Mouse (Mus musculus) thymus, postnatal 14 days (tissue): ENCODE results near the gene Pa2g4.
"Not testable (repeated sequence)": the region's sequence is repeated elsewhere in the genome, so short reads cannot be mapped to it uniquely, and the experiment has no call there.

Experiments
- DNase-seq: peaks from one replicate; pipeline ENCODE4 v3.0.0; 2021

The Pa2g4 gene

GRCm38 (mm10) chr10:128565788-128566531 lies at the start of gene Pa2g4:
Gene Pa2g4 (minus strand): TSS chr10:128565987.
- peak; percentile 95 for DNase-seq

DNA sequence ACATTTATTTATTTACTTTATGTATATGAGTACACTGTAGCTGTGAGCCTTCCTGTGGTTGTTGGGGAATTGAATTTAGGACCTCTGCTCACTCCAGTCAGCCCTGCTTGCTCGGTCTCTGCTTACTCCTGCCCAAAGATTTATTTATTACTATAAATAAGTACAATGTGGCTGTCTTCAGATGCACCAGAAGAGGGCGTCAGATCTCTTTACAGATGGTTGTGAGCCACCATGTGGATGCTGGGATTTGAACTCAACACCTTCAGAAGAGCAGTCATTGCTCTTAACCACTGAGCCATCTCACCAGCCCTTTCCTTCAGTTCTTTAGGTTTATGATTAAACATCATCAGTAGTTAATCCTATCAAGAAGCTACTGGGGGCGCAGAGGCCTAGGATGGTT lies 49.1 kb upstream of the Pa2g4 start:
- DNase-seq, result no peak

DNA sequence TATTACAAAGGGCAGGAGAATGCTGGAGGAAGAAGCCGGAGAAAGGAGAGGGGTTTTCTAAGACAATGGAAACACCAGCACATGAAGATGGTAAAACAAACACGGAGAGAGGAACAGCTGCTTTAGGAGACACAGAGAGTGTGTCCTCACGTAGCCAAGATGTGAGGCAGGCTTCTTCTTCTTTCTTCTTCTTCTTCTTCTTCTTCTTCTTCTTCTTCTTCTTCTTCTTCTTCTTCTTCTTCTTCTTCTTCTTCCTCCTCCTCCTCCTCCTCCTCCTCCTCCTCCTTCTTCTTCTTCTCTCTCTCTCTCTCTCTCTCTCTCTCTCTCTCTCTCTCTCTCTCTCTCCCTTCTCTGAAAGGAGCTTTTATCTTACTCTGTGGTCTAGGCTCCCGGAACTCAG lies 48.0 kb upstream of the Pa2g4 start:
- not testable (repeated sequence) for DNase-seq

- DNase-seq, result no peak
Observed at GRCm38 (mm10) chr10:128613154-128613440, 47.3 kb upstream of the Pa2g4 start.

- DNase-seq, result peak; percentile 80
Observed at GRCm38 (mm10) chr10:128612433-128613153, 46.8 kb upstream of the Pa2g4 start.

GRCm38 (mm10) chr10:128606483-128606882 lies 40.7 kb upstream of the Pa2g4 start:
- DNase-seq, result no peak

GRCm38 (mm10) chr10:128602470-128603128 lies 36.8 kb upstream of the Pa2g4 start:
- DNase-seq, result no peak

- DNase-seq, result no peak
Observed at GRCm38 (mm10) chr10:128601499-128601898, 35.7 kb upstream of the Pa2g4 start.

DNA sequence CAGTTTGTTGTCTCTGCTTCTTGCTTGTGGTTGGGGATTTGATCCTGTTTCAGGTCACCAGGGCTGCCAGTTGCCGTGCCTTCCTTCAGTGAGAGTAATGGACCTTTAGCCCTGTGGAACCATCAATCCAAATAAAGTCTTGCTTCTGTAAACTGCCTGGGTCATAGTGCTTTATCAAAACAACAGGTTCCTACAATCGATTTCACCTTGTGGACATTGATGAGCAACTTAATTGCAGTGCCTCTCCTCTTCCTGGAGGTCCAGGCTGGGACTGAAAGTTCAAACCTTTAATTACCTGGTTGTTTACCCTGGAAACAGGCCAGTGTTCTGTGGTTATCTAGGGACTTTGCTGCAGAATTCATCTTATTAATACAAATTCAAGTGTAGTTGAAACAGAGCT lies 32.7 kb upstream of the Pa2g4 start:
- DNase-seq, result no peak

DNA sequence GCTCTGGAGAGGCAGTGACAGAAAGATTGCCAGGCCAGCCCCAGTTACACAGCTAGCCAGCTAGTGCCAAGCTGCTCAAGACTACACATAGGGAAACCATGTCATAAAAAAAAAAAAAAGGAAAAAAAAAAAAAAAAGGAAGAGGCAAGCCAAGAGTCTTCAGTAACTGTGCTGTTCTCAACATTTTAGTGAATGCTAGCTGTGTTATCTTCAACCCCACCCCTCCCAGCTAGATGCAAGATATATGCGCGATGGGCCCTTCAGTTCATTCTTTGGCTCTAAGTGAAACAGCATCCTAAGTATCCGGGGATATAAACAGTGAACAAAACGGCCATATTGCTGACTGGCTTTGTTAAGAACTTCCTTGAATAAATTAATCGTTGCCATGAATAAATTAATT lies 27.0 kb upstream of the Pa2g4 start:
- DNase-seq, result no peak

DNA sequence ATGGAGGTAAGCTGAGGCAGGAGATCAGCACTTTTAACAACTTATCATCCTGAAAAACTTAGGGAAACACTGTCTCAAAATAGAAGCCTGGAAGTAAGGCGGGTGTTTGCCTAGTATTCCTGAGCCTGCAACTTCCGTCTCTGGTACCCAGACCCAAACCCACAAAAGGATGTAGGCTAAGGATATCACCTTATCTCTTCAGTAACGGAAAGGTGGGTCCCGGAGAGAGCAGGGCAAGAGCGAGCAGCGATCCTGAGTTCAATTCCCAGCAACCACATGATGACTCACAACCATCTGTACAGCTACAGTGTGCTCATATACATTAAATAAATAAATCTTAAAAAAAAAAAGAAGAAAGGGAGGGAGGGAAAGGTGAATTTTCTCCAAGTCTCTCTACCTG lies 25.6 kb upstream of the Pa2g4 start:
- DNase-seq, result no peak

DNA sequence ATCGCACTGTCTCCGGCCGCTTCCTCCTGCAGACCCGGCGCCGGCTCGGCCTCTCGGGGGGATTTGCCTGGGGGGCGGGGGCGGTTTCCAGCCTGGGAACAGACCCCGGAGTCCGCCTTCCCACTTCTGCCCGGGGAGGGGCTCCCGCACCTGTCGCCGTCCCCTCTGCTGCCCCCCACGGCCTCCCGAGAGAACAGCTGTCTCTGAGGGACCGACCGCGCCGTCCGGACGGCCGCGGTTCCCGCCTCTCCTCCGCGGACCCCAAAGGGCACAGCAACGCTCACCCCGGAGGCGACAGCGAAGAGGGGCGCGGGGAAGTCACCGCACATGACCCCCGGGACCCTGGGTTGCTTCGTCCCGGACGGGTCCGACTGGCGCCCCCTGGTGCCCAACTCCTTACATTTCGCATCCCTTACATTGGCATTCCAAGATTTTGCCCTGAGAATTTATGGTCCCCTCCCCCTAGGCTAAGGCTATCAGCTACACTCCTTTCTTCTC lies 24.5 kb upstream of the Pa2g4 start:
- DNase-seq, result peak; percentile 69

DNA sequence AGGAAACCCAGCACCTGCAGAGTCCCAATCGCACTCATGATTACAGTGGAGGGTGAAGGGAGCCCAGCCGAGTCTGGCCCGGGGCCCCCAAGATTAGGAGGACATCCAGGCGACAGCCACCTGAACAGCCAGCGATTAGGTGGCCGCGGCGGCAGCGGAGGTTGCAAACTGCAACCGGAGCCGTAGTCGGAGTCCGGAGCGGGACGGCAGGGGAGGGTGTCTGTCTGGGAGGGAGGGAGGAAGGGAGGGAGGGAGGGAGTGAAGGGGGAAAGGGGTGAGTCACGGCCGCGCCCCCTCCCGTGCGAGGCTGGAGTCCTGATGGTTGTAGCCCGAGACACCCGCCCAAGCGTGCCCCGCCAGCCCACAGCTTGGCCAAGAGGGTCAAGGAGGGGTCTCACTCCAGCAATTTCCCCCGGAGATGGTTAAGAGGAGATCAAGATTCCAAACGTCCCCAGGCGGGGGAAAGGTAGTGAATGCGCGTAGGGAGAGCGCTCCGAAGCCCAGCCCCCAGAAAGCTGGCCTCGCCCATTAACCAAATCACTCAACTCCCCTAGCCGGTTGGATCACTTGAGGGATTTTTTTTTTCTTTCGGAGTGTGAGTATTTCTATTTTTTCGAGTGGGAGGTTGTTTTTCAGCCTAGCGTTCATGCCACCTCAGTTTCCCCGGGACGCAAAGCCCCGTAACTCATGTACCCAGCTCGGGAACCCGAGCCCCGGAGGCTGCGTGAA lies 23.8 kb upstream of the Pa2g4 start, which contains the start of gene Erbb3:
Gene Erbb3 (minus strand): TSS at position 189 of the 729 bp plus-strand sequence.
- DNase-seq, result peak; percentile 46

DNA sequence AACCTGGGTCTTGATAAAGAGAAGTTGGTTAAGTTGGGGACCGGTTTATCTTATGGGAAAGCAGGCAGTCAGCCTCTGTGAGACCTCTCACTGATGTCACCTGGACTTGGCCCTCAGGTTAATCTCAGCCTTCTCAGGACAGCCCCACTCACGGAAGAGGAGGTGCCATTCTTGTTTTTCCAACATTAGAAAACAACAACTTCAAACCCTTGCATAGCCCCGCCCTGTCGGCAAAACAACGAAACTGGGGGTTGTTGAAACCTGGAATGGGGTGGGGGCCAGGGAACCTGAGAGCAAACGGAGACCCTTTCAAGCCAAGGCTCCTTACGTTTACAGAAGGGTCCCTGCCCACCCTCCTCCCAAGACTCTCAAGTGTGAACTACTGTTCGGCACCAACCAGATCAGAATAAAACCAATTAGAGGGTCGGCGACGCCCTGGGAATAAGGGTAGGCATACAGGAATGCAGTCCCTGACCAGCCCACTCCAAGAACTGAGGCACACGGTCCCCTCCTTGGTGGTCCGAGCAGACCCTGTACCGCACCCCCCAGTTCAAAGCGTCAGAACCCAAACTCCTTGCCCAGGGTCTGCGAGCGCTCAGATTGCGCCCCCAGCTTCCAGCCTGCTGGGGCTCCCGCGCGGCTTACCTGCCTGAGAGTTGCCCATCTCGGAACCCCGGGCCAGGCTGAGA lies 23.1 kb upstream of the Pa2g4 start:
- DNase-seq, result no peak

DNA sequence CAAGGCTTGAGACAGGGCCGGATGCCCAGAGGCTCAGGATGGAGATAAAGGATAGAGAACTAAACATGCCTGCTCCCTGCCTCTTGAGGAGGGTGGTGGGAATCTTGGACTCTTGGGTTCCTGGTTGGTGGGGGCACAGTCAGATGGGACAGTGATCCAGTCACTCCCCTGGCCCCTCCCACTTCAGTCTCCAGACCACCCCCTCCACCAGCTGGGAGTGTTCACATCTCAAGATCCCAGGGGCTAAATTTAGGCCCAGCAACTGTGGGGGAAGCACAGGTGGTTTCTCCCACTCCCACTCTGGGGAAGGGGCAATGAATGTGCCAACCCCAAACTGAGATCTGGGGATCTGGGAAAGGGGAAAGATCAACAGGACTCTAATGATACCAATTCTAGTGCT lies 22.3 kb upstream of the Pa2g4 start:
- DNase-seq, result no peak

- peak; percentile 49 for DNase-seq
Observed at GRCm38 (mm10) chr10:128587697-128588096, 21.9 kb upstream of the Pa2g4 start.

- peak; percentile 73 for DNase-seq
Observed at GRCm38 (mm10) chr10:128587120-128587519, 21.3 kb upstream of the Pa2g4 start.

DNA sequence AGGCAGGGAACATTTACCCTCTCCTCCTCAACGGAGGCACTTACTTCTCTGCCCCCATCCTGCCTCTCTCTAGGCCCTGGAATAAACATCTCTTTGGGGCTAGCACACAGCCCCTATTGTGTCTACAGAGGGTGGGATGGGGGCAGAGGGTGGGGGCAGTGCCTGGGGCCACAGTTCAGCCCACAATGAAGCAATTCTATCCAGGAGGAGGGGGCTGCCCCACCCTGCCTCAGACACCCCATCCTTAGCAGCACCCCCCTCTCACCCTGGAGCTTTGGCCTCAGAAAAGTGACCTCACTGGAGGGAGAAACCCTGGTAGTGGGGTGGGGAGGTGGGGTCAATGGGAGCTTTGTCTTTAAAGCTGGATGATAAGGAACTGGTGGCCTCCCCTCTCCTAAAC lies 20.8 kb upstream of the Pa2g4 start:
- DNase-seq, result no peak

GRCm38 (mm10) chr10:128584386-128584785 lies 18.6 kb upstream of the Pa2g4 start:
- DNase-seq, result peak; percentile 61

DNA sequence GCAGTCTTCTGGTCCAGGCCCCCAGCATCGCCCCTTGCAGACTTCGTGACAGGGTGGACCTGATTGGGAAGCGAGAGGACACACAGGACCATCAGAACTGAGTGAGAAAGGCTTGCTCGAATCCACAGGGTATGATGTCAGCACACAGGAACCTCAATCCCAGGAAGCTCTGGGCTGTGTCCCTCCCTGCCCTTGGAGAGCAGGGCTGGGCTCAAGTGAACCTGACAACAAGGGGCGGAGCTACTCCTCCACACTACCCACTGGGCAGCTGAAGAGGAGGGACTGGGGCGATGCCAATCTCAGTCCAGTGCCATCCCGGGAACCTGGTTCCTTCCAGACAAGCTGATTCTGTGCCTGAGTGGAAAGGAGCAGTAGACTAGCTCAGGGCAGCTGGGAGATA lies 17.9 kb upstream of the Pa2g4 start:
- no peak for DNase-seq

DNA sequence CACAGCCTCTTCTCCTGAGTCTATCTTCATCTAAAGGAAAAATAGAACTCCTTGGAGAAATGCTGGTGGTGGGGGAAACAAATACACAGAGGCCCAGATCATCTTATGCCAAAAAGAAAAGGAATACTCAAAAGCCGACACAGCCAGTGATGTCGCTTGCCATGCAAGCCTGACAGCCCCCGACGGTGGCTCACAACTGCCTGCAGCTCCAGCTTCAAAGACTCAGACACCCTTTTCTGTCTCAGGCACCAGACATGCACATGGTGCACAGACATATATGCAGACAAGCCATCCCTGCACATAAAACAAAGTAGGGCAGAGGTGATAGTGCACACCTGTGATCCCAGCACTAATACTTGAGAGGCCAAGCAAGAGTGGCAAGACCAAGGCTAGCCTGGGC lies 13.9 kb upstream of the Pa2g4 start:
- DNase-seq, result peak; percentile 48

GRCm38 (mm10) chr10:128579298-128579697 lies 13.5 kb upstream of the Pa2g4 start:
- DNase-seq, result no peak

DNA sequence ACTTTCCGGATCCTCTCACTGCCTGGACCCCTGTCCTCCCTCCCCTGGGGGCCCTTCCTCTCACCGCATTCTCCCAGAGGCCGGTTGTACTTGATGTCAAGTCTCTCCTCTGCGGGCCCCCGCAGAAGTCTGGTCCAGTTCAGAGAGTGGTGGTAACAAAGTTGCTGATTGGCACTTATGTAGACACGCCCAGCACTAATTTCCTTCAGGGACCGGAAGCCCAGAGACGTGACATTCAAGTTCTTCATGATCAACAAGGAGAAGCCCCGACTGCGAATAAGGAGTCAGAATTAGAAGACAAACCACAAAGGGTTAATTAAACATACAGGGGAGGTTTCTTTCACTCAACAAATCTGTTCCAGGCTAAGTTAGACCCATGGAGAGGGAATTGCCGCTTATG lies 12.5 kb upstream of the Pa2g4 start:
- no peak for DNase-seq
